Mouse (Mus musculus) liver, embryonic 11.5 days (tissue): Measurements from ENCODE around the gene Dnmt3l. TPM values are rescaled to one million over a fixed set of nuclear protein-coding genes. Genes with fewer than 3 reads are reported as not detected.
"Not testable (repeated sequence)": the region's sequence is repeated elsewhere in the genome, so short reads cannot be mapped to it uniquely, and the experiment has no call there.

Experiments used
- ATAC-seq: fragments of 200-750 bp; cut with Nextera tagmentation; replicated peaks from 2 replicates; pipeline ENCODE4 v1.8.0; 2017; ENCODE audit warnings: moderate number of reproducible peaks, mild to moderate bottlenecking, moderate TSS enrichment, moderate library complexity; ENCODE audit not compliant: low FRiP score
- DNase-seq: peaks from one replicate; pipeline ENCODE4 v3.0.0-alpha.2; 2017; ENCODE audit warnings: low spot score
- H3K27ac ChIP-seq: fragments of 300-500 bp; sonication (generic); 2 replicates; pipeline ENCODE4 v1.5.1; 2014; ENCODE audit warnings: mild to moderate bottlenecking, low read depth, low read length, control low read depth
- H3K27me3 ChIP-seq: fragments of 300-500 bp; sonication (generic); replicated peaks from 2 replicates; pipeline ENCODE4 v1.6.1; 2014; ENCODE audit warnings: low read length, mixed read lengths; ENCODE audit not compliant: control insufficient read depth, insufficient read depth
- H3K36me3 ChIP-seq: fragments of 300-500 bp; sonication (generic); 2 replicates; pipeline ENCODE4 v1.6.1; 2014; ENCODE audit warnings: mild to moderate bottlenecking, low read length, moderate library complexity, mixed read lengths; ENCODE audit not compliant: control insufficient read depth, insufficient read depth
- H3K4me1 ChIP-seq: fragments of 300-500 bp; sonication (generic); replicated peaks from 2 replicates; pipeline ENCODE4 v1.6.1; 2014; ENCODE audit warnings: low read length, mixed read lengths; ENCODE audit not compliant: control insufficient read depth, insufficient read depth
- H3K4me2 ChIP-seq: fragments of 300-500 bp; sonication (generic); 2 replicates; pipeline ENCODE4 v1.6.1; 2014; ENCODE audit warnings: mild to moderate bottlenecking, control low read depth, moderate library complexity
- H3K4me3 ChIP-seq: fragments of 300-500 bp; sonication (generic); 2 replicates; pipeline ENCODE4 v1.5.1; 2014; ENCODE audit warnings: low read depth, low read length, control low read depth
- H3K9ac ChIP-seq: fragments of 300-500 bp; sonication (generic); 2 replicates; pipeline ENCODE4 v1.6.1; 2014; ENCODE audit warnings: low read depth, low read length, control low read depth
- H3K9me3 ChIP-seq: fragments of 300-500 bp; sonication (generic); 2 replicates; pipeline ENCODE4 v1.6.1; 2016; ENCODE audit warnings: low read length, inconsistent platforms, mixed read lengths; ENCODE audit not compliant: control insufficient read depth
- WGBS: fragments of 180-500 bp; shearing (Covaris S2); extraction: QIAGEN DNeasy Blood & Tissue Kit; methylation state at CpG from one replicate; pipeline ENCODE4 v1.1.7; 2014; 5-methylcytosine and 5-hydroxymethylcytosine counted together
- polyA plus RNA-seq: library from polyadenylated mRNA; unstranded; fragments of >200 nt; fragmentation: Nextera tagmentation; extraction: Ambion mirVana; gene quantifications from 2 replicates; pipeline ENCODE4 v1.2.1, GENCODE M21; 2014

Dnmt3l gene
- polyA plus RNA-seq, 1 experiment from 2014 or later, result not detected

DNA sequence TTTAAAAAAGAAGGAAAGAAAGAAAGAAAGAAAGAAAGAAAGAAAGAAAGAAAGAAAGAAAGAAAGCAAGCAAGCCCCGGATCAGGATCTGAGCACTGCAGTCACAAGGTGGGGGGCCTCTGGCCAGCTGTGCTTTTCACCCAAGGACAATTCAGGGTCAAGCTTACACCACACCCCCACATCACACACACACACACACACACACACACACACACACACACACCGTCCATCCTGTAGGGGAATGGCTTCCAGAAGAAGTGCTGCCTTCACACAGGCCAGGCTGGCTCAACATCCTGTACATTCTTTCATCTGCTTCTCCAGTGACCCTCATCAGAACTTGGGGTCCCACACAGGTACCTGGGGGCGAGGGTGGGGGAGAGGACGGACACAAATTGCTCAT is 22.5 kb upstream of the Dnmt3l start:
- DNase-seq, result no peak
- peaks cover 2% of the 10 kb centered on the region; the same call in 1 of the 2 replicates for H3K4me1 ChIP-seq
- H3K9ac ChIP-seq, result no peak overlapping the region
- no peaks in the 10 kb centered on the region for H3K36me3 ChIP-seq
- no peak overlapping the region for H3K4me3 ChIP-seq
- peak overlapping the region; percentile 64; the same call in 1 of the 2 replicates for H3K4me2 ChIP-seq
- 0 out of 2 replicates have a peak, but pooled peaks cover 5% of the 10 kb centered on the region for H3K27me3 ChIP-seq
- WGBS, result 84% methylated on average over 4 of the region's 4 CpGs
- no peaks in the 10 kb centered on the region; the same call in 1 of the 2 replicates for H3K9me3 ChIP-seq
- H3K27ac ChIP-seq, result no peak overlapping the region
- no peak for ATAC-seq

DNA sequence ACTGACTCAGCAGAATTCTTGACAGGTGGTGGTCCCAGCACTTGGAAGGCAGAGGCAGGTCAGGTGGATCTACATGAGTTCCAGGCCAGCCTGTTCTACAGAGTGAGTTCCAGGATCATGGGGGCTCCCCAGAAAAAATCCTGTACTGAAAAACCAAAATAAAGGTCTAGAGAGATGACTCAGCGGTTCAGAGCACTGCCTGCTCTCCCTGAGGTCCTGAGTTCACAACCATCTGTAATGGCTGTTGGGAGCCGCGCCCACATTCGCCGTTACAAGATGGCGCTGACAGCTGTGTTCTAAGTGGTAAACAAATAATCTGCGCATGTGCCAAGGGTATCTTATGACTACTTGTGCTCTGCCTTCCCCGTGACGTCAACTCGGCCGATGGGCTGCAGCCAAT is 21.8 kb upstream of the Dnmt3l start:
- H3K27ac ChIP-seq, ATAC-seq, H3K4me3 ChIP-seq, H3K4me2 ChIP-seq, H3K9me3 ChIP-seq, H3K36me3 ChIP-seq, H3K9ac ChIP-seq, H3K27me3 ChIP-seq, DNase-seq, H3K4me1 ChIP-seq: not testable (repeated sequence)
- 92% methylated on average over 7 of the region's 11 CpGs for WGBS

DNA sequence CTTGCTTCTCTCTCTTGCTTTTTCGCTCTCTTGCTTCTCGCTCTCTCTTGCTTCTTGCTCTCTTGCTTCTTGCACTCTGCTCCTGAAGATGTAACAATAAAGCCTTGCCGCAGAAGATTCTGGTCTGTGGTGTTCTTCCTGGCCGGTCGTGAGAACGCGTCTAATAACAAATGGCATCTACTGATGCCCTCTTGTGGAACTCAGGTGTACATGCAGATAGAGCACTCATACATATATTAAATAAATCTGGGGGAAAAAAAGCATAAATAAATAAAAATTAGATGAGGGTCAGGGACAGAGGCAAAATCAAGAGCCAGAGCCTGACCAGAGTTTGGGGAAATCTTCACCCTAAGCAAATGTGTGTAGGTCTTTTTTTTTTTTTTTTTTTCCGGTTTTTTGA is 16.3 kb upstream of the Dnmt3l start:
- not testable (repeated sequence) for DNase-seq, H3K36me3 ChIP-seq, H3K9me3 ChIP-seq, H3K9ac ChIP-seq, H3K4me3 ChIP-seq, H3K4me1 ChIP-seq, ATAC-seq, H3K4me2 ChIP-seq, H3K27ac ChIP-seq, H3K27me3 ChIP-seq
- whole genome bisulfite sequencing, result 73% methylated on average over 6 of the region's 8 CpGs

DNA sequence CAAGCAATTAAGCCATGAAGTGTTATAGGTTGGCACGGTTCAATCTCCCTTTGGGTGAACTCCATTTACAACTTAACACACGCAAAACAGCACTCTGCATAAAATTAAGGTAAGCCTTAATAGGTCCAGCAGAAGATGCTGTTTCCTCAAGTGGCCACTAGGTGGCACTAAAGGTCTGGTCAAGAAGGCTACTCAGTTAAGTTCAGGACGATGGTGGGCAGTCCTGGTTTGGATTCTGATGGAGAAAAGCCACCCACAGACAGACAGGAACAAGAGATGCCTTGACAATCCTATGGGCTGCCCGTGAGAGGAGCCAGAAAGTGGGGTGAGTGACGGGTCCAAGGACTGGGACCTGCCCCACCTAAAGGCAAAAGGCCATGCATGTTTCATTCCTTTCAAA is 13.6 kb upstream of the Dnmt3l start:
- Histone ChIP-seq H3K27me3 (no peaks in the 10 kb centered on the region), H3K9ac (no peak overlapping the region), H3K27ac (no peak overlapping the region), H3K36me3 (no peaks in the 10 kb centered on the region), H3K9me3 (no peaks in the 10 kb centered on the region), H3K4me2 (no peak overlapping the region), H3K4me1 (no peaks in the 10 kb centered on the region), H3K4me3 (no peak overlapping the region)
- WGBS, result 3% methylated on average over 5 of the region's 5 CpGs
- ATAC-seq (no peak), DNase-seq (no peak)

DNA sequence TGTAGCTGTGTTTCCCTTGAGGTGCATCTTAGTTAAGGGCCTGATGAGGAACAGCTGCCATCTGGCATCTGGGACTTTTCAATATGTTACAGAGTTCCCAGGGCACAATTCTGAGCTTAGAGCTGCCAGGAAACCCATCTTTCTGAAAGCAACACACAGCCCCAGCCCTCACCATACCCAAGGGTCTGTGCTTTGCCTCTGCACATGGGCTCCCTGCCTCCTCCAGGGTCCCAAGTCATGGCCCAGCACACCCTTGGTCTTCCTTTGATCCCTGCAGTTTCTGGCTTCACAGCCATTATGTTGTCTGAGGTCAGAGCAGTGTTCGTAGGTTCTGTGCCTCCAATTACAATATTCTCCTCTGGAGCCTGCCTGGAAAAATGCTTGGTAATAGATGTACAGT is 12.7 kb upstream of the Dnmt3l start:
- ATAC-seq (no peak), DNase-seq (no peak)
- Histone ChIP-seq H3K4me3 (no peak overlapping the region), H3K27me3 (no peaks in the 10 kb centered on the region), H3K4me1 (no peaks in the 10 kb centered on the region), H3K27ac (no peak overlapping the region), H3K36me3 (no peaks in the 10 kb centered on the region), H3K4me2 (no peak overlapping the region), H3K9me3 (no peaks in the 10 kb centered on the region), H3K9ac (no peak overlapping the region)
- 90% methylated on average over 1 of the region's 1 CpGs for WGBS

DNA sequence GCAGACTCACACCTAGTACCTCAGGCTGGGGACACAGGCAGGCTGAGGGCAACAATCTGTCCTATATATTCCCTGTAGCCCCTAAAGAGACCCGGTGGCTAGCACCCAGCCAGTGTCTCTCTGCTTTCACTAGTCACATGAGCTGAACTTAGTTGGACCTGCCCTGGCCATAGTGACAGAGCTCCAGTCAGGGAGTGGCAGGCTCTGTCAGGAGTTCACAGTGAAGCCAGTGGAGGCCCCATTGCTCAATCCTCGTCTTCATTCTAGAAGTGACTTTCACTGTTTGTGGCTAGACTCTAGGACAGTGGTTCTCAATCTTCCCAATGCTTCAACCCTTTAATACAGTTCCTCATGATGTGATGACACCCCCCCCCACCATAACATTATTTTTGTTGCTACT is 9.8 kb upstream of the Dnmt3l start:
- 67% methylated on average over 2 of the region's 2 CpGs for WGBS
- Histone ChIP-seq H3K9me3 (no peaks in the 10 kb centered on the region), H3K27ac (no peak overlapping the region), H3K9ac (no peak overlapping the region), H3K4me2 (no peak overlapping the region), H3K36me3 (no peaks in the 10 kb centered on the region), H3K27me3 (peaks cover 6% of the 10 kb centered on the region), H3K4me1 (no peaks in the 10 kb centered on the region), H3K4me3 (no peak overlapping the region)
- DNase-seq (no peak), ATAC-seq (no peak)

DNA sequence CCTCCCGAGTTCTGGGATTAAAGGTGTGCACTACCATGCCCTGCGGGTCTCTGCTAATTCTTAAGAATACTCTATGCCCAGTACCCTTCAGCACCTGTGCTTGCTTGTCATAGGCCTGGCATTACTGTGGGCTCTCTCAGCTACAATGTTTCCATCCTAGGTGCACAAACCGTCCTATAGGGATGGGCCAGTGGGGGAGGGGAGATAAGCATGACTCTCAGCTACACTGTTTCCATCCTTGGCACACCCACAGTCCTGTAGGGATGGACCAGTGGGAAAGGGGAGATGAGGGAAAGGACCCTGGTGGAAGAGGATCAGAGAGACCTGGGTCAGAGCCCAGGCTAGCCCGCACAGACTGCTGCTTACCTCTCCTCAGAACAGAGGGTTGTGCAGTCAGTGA is 4.6 kb upstream of the Dnmt3l start:
- no peaks in the 10 kb centered on the region for H3K4me1 ChIP-seq
- no peak overlapping the region for H3K27ac ChIP-seq
- no peak overlapping the region for H3K9ac ChIP-seq
- DNase-seq, result no peak
- 74% methylated on average over 4 of the region's 4 CpGs for WGBS
- no peak for ATAC-seq
- no peaks in the 10 kb centered on the region for H3K9me3 ChIP-seq
- H3K36me3 ChIP-seq, result no peaks in the 10 kb centered on the region
- H3K4me3 ChIP-seq, result no peak overlapping the region
- H3K4me2 ChIP-seq, result no peak overlapping the region
- peaks cover 6% of the 10 kb centered on the region for H3K27me3 ChIP-seq

DNA sequence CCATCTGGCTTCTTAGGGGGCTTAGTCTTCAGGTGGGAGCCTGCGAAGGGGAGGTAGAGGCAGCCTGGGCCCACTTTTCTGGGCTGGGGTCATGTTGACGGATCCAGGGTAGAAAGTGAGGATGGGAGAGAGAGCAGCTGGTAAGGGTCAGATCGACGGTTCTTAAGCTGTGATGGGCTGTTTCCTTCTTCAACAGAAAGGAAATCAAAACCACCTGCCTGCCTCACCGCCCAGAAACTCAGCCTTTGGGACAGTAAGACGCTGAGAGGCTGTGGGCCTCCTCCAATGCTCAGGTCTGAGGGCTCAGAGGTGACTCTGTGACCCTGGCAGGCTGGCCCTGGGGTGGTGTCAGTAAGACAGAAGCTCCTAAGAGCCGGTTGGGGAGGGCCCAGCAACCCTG is 349 bp downstream of the Dnmt3l start:
- Histone ChIP-seq H3K27ac (no peak overlapping the region), H3K9ac (no peak overlapping the region), H3K4me3 (no peak overlapping the region), H3K4me2 (no peak overlapping the region), H3K4me1 (no peaks in the 10 kb centered on the region), H3K36me3 (no peaks in the 10 kb centered on the region), H3K27me3 (peaks cover 7% of the 10 kb centered on the region; the same call in 1 of the 2 replicates), H3K9me3 (no peaks in the 10 kb centered on the region)
- DNase-seq, result no peak
- no peak for ATAC-seq
- WGBS, result 63% methylated on average over 7 of the region's 7 CpGs

DNA sequence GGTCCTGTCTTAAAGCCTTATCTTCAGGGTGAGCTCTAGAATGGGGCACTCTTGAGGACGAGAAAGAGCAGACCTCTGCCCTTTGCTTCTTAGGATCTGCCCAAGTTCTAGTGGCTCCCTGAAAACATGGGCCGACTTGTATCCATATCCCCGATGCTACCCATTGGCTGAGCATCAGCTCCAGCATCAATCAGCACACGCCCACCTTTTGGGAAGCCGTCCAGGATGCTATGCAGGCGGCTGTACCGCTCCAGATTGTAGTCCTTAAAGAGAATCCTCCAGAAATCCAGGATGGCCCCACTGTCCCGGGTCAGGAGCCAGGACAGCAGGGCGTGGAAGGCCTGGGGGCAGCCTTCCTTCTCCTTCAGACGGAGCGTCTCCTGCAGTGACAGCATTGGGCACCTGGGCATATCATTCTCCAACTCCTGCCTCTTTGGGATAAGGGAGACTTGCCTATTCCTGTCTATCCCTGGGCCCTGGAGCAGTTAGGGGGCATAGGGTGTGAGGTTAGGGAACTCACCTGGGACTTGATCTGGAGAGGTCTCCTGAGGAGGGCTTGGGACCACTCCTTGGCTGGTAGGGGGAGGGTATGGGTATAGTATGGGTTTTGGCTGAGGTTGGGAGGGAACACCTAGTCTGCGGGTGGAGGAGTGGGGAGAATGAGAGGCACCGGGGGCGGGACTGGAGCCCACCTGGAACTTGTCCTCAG is 1.1 kb downstream of the Dnmt3l start:
- peak overlapping the region; percentile 51 for H3K4me2 ChIP-seq
- no peak overlapping the region for H3K9ac ChIP-seq

More for the DNA sequence above, 1.1 kb downstream of the Dnmt3l start:
- Histone ChIP-seq H3K36me3 (no peaks in the 10 kb centered on the region), H3K27me3 (peaks cover 7% of the 10 kb centered on the region; the same call in 1 of the 2 replicates), H3K9me3 (no peaks in the 10 kb centered on the region), H3K4me1 (no peaks in the 10 kb centered on the region), H3K27ac (no peak overlapping the region), H3K4me3 (no peak overlapping the region)
- WGBS, result 49% methylated on average over 14 of the region's 14 CpGs
- no peak for ATAC-seq
- no peak for DNase-seq
